Mouse (Mus musculus): ENCODE data around the gene Tbx6.
"Not testable (repeated sequence)": the region's sequence is repeated elsewhere in the genome, so short reads cannot be mapped to it uniquely, and the experiment has no call there.

Gene Tbx6

GRCm38 (mm10) chr7:126770784-126771183, 10.5 kb upstream of the Tbx6 start:
- DNase-seq, result no peak

GRCm38 (mm10) chr7:126773351-126773750, 7.9 kb upstream of the Tbx6 start:
- no peak for DNase-seq

GRCm38 (mm10) chr7:126774463-126774862, 6.8 kb upstream of the Tbx6 start:
- DNase-seq, result no peak

- no peak for DNase-seq
These were observed 5.9 kb upstream of the Tbx6 start for GRCm38 (mm10) chr7:126775185-126775977.

GRCm38 (mm10) chr7:126775978-126776234, 5.4 kb upstream of the Tbx6 start:
- DNase-seq, result no peak

GRCm38 (mm10) chr7:126776598-126777057, 4.7 kb upstream of the Tbx6 start, which contains the start of gene Ypel3:
Ypel3 (plus strand) TSS chr7:126776955.
- peak; percentile 97 for DNase-seq

- DNase-seq, result no peak
These were observed 3.8 kb upstream of the Tbx6 start for GRCm38 (mm10) chr7:126777476-126777875.

GRCm38 (mm10) chr7:126778147-126778546, 3.1 kb upstream of the Tbx6 start:
- no peak for DNase-seq

- not testable (repeated sequence) for DNase-seq
These were observed 2.2 kb upstream of the Tbx6 start for GRCm38 (mm10) chr7:126779101-126779500.

GRCm38 (mm10) chr7:126779983-126780970, 1.0 kb upstream of the Tbx6 start:
- DNase-seq, result peak; percentile 90

- DNase-seq, result no peak
These were observed 533 bp downstream of the Tbx6 start for GRCm38 (mm10) chr7:126781661-126782370.

GRCm38 (mm10) chr7:126782693-126783092, 1.4 kb downstream of the Tbx6 start:
- no peak for DNase-seq

GRCm38 (mm10) chr7:126784469-126784868, 3.2 kb downstream of the Tbx6 start:
- no peak for DNase-seq

GRCm38 (mm10) chr7:126785056-126785455, 3.8 kb downstream of the Tbx6 start:
- no peak for DNase-seq

GRCm38 (mm10) chr7:126786142-126786541, 4.9 kb downstream of the Tbx6 start:
- DNase-seq, result no peak

- no peak for DNase-seq
These were observed 7.9 kb downstream of the Tbx6 start for GRCm38 (mm10) chr7:126789141-126789540.

GRCm38 (mm10) chr7:126791851-126792720, 10.8 kb downstream of the Tbx6 start, which contains the start of gene Ppp4c:
Ppp4c (minus strand) TSS chr7:126792496.
- DNase-seq, result peak; percentile 96

- no peak for DNase-seq
These were observed 11.6 kb downstream of the Tbx6 start for GRCm38 (mm10) chr7:126792721-126793443.

- DNase-seq, result no peak
These were observed 12.4 kb downstream of the Tbx6 start for GRCm38 (mm10) chr7:126793456-126794270.

- DNase-seq, result no peak
These were observed 13.0 kb downstream of the Tbx6 start for GRCm38 (mm10) chr7:126794271-126794605.
